Mouse (Mus musculus) thymus, adult 2 months (tissue): Measurements from ENCODE around the gene Thada.
"Not testable (repeated sequence)": the region's sequence is repeated elsewhere in the genome, so short reads cannot be mapped to it uniquely, and the experiment has no call there.

Experiments
- CTCF ChIP-seq: fragments of 200-500 bp; IDR thresholded peaks from 2 replicates; pipeline ENCODE4 v1.5.1; 2012; ENCODE audit warnings: mild to moderate bottlenecking, control low read depth, low read length, moderate library complexity, borderline replicate concordance; ENCODE audit not compliant: control insufficient read depth, poor library complexity, insufficient read depth; ENCODE audit errors: extremely low read depth
- POLR2A ChIP-seq: fragments of 200-500 bp; IDR thresholded peaks from 2 replicates; pipeline ENCODE4 v1.6.1; 2012; ENCODE audit warnings: mild to moderate bottlenecking, low read length, control low read depth, moderate library complexity; ENCODE audit not compliant: control insufficient read depth, poor library complexity, insufficient read depth; ENCODE audit errors: extremely low read depth

DNA sequence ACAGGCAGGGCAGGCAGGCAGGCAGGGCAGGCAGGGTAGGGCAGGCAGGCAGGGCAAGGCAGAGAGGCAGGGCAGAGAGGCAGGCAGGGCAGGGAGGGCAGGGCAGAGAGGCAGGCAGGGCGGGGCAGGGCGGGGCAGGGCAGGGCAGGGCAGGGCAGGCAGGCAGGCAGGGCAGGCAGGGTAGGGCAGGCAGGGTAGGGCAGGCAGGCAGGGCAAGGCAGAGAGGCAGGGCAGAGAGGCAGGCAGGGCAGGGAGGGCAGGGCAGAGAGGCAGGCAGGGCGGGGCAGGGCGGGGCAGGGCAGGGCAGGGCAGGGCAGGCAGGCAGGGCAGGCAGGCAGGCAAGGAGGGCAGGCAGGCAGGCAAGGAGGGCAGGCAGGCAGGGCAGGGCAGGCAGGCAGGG, 231.2 kb downstream of the Thada start:
- not testable (repeated sequence) for TF ChIP-seq POLR2A, CTCF
